Mouse (Mus musculus) heart, postnatal 25 days (tissue): ENCODE data around the gene Srrt. TPM values are rescaled to one million over a fixed set of nuclear protein-coding genes. Genes with fewer than 3 reads are reported as not detected.

ENCODE experiments used
- DNase-seq: peaks from one replicate; pipeline ENCODE4 v3.0.0; 2022; ENCODE audit warnings: low spot score
- intact Hi-C: fragments of 180-260 bp; cut with DNase I; formaldehyde crosslinking; loops from one replicate; pipeline ENCODE4 v1.15.1; 2025
- total RNA-seq, 2 experiments: library from RNA; stranded (reverse); gene quantifications; 2 replicates each; pipeline ENCODE4 v1.2.3; 2021

Gene Srrt
- 10 to 100 TPM; 67.1 to 67.7 TPM for total RNA-seq

DNA sequence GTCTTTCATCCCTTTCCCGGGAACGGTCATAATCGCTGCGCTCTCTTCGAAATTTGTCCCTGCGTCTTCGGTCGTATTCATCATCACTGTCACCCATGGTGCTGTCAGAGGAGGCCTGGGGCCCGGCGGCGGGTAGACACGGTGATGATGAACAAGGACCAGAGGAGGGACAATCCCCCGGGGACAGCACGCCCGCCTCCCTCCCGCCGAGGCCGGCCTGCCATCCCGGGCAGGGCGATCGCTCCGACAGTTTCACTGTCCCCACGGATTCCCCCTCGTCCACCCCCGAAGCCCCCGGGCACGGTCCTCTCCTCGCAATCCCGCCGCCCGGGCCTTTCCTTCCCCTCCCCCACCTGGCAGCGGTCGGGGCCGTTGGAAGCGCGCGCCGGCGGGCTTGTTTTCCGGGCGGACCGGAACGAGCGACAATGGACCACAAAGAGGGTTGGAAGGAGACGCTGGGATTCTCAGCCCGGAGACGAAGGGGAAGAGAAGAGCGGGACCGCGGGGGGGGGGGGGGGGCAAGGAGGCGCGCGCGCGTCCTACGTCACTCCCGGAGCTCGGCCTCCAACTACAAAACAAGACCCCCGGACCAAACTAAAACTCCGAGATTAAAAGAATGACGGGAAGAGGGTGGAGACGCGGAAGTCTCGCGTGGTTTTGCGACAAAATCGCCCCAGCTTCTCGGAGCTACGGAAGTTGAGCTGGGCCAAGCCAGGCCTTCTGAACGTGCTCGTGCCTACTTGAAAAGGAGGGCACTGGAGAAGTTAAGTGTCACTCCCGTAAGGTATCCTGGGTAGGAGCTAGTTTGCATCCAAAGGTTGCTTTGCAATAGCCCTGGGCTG is at the start of gene Srrt:
Srrt (minus strand) TSS at position 604 of the 842 bp plus-strand sequence.
- peak; percentile 83 for DNase-seq
- intact Hi-C loops, result no loop called here

- no peak for DNase-seq
- intact Hi-C loops, result loop anchor here (2.0 kb wide), 1 partner anchor 19 kb away; no protein-coding TSS in a partner anchor
Observed at GRCm38 (mm10) chr5:137354091-137354490, 46.6 kb upstream of the Srrt start.

DNA sequence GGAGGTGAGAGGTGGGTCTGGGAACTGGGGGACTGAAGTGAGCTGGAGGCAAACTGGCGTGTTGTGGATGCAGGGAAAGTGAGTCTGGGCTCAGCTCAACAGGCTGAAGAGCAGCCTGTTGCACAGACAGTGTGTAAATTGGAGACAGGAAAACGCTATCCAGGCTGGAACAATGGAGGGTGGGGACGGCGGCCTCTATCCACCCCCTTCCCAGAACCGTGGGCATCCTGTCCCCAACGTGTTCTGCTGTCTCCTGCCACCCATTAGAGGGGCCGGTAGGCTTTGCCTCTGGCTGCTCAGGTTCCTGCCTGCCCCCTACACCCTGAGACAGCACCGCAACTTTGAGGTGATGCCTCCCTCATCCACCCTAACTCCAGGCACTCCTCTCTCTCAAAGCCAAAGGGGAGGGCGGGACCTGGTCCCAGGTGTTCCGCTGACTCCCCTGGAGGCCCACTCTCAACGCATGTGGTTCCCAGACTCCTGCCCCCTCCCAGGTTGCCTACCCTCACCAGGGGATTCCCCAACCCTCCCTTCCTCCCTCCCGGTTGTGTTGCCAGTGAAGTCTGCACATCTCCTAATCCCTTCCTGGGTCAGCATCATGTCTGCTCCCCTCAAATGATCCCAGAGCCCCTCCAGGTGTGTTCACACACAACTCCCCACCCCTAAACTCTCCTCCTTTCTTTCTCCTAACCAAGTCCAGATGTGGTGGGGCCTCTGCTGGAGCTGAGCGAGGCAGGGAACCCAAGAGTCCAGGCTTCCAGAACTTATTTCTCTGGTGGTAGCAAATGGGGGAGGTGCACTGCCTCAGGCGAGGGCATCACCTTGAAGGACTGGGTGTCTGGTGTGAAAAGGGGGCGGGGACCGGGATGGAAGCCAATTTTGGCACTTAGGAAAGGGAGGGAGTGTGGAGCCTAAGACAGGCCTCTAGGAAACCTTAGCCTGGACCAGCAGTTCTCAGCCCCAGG is 44.8 kb upstream of the Srrt start:
- DNase-seq, result peak; percentile 55
- intact Hi-C loops, result no loop called here

GRCm38 (mm10) chr5:137351394-137351793 is 43.9 kb upstream of the Srrt start:
- no peak for DNase-seq
- intact Hi-C loops, result no loop called here

GRCm38 (mm10) chr5:137351058-137351380 is 43.5 kb upstream of the Srrt start:
- no peak for DNase-seq

GRCm38 (mm10) chr5:137350205-137351057 is 43.0 kb upstream of the Srrt start:
- intact Hi-C loops, result no loop called here
- DNase-seq, result no peak

More at GRCm38 (mm10) chr5:137351058-137351380, 43.5 kb upstream of the Srrt start:
- intact Hi-C loops, result no loop called here

GRCm38 (mm10) chr5:137349384-137350204 is 42.1 kb upstream of the Srrt start, which contains the start of gene Ephb4:
TSS of gene Ephb4 (plus strand) at chr5:137350109.
- intact Hi-C loops, result loop anchor here (1.0 kb wide), 1 partner anchor 10 kb away; no protein-coding TSS in a partner anchor
- DNase-seq, result peak; percentile 95

- DNase-seq, result peak; percentile 87
- intact Hi-C loops, result loop anchor here (1.0 kb wide), 1 partner anchor 9 kb away; no protein-coding TSS in a partner anchor
Observed at GRCm38 (mm10) chr5:137348482-137349383, 41.3 kb upstream of the Srrt start.

DNA sequence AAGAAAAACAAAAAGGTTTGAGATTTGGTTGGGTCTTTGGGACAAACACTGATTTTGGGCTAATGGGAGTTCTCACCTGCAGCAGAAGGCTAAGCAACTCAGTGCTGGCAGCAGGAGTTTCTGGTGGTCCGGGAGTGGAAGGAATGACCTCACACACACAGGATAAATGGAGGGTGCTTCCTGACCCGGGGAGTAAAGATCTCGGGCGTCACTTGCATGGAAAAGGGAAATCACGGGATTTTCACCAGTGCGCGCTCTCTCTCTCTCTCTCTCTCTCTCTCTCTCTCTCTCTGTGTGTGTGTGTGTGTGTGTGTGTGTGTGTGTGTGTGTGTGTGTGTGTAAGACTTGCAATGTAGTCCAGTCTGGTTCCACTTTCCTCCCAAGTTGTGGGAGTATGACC is 40.4 kb upstream of the Srrt start:
- intact Hi-C loops, result no loop called here
- no peak for DNase-seq

DNA sequence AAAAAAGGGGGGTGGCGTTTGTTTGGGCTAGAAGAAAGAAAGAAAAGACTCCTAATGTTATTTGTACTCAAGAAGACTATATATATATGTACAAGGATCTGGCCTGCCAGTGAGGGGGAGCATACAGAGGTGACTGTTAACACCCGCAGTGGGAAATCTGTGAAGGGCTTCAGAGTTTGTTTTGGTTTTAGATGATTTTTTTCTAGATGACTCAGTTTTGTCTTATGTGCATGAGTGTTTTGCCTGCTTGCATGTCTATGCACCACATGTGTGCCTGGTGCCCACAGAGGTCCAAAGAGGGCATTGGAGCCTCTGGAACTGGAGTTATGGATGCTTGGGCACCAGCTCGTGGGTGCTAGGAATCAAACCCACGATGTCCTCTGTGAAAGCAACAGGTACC is 39.5 kb upstream of the Srrt start:
- intact Hi-C loops, result no loop called here
- DNase-seq, result no peak

GRCm38 (mm10) chr5:137346388-137346787 is 38.9 kb upstream of the Srrt start:
- intact Hi-C loops, result no loop called here
- DNase-seq, result no peak

DNA sequence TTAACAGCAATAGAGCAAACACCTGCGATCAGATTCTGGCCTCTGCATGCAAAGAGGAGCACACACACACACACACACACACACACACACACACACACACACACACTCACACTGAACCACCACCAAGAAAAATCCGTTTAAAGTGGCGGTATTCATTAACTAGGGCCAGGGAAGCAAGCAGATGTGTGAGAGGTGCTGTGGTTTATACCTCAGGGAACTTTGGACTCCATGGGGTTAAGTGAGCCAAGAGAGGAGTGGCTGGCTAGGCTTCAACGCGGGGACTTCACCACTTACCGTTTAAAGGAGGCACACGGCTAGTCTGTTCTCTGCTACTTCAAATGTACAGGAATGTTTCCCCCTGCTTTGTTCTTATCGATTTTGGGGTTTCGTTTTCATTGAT is 38.3 kb upstream of the Srrt start:
- intact Hi-C loops, result no loop called here
- no peak for DNase-seq

DNA sequence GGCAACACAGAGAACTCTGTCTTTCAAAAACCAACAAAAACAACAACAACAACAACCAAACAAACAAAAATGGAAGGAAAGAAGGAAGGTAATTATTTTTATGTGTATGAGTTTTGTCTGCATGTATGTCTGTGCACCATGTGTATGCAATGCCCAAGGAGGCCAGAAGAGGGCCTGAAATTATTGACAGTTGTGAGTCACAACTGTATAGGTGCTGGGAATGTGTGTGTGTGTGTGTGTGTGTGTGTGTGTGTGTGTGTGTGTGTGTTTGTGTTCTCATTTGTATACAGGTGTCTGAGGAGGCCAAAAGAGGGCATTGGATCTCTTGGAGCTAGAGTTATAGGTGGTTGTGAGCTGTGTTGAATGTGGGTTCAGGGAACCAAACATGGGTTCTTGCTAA is 36.4 kb upstream of the Srrt start:
- intact Hi-C loops, result no loop called here
- no peak for DNase-seq

- DNase-seq, result no peak
- intact Hi-C loops, result no loop called here
Observed at GRCm38 (mm10) chr5:137343412-137343811, 35.9 kb upstream of the Srrt start.

- DNase-seq, result no peak
- intact Hi-C loops, result no loop called here
Observed at GRCm38 (mm10) chr5:137342407-137343012, 35.0 kb upstream of the Srrt start.

- DNase-seq, result no peak
- intact Hi-C loops, result no loop called here
Observed at GRCm38 (mm10) chr5:137340222-137340621, 32.7 kb upstream of the Srrt start.

- peak; percentile 70 for DNase-seq
- intact Hi-C loops, result loop anchor here (1.0 to 10.0 kb wide), 4 partner anchors 10 to 438 kb away; partner anchors contain the start of genes Epo, Gnb2, Pop7 and Ppp1r35
Observed at GRCm38 (mm10) chr5:137339290-137339979, 32.0 kb upstream of the Srrt start.
